Mouse (Mus musculus) olfactory bulb, adult 2 months (tissue): Measurements from ENCODE around the gene Bicdl1.

Experiments
- CTCF ChIP-seq: fragments of 200-500 bp; IDR thresholded peaks from 2 replicates; pipeline ENCODE4 v1.5.1; 2012; ENCODE audit warnings: low read depth, mild to moderate bottlenecking, low read length, moderate library complexity; ENCODE audit not compliant: insufficient read depth
- POLR2A ChIP-seq: fragments of 200-500 bp; IDR thresholded peaks from 2 replicates; pipeline ENCODE4 v1.6.1; 2012; ENCODE audit warnings: mild to moderate bottlenecking, low read depth, low read length, moderate library complexity; ENCODE audit not compliant: insufficient read depth

DNA sequence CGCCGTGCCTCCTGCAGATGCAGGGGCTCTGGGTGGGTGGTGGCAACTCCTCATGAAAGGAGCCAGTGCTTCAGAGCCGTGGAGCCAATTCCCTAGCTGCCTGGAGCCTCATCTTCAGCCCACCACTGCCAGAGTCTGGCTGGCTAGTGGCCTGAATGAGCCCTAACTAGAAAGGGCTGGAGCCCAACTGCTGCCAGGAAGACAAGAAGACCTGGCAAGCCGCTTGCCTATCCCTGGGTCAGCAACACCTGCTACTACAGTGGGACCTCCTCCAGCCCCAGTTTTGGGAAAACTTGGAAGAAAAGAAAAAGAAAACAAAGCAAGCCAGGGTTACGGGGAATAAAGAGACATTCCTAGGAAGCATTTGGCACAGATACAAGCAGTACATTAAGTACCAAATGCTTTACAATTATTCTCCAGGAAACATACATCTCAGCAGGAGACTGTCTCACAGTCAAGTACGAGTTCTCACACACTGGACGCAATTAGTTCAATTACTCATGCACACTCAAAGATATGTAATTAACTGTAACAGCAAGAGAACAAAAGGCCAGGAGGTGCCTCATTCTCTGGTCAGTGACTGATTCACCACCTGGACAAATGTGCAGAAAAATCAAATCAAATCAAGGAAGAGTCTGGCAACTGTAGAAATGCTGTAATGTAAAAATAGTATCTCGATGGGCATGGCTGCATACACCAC, 64.9 kb downstream of the Bicdl1 start:
- TF ChIP-seq CTCF (no peak), POLR2A (no peak)
